Mouse (Mus musculus) heart, embryonic 15.5 days (tissue): Measurements from ENCODE around the gene Slc7a6. TPM values are rescaled to one million over a fixed set of nuclear protein-coding genes. Genes with fewer than 3 reads are reported as not detected.

Experiments
- ATAC-seq: fragments of 200-750 bp; cut with Nextera tagmentation; replicated peaks from 2 replicates; pipeline ENCODE4 v1.8.0; 2017; ENCODE audit warnings: low read depth, moderate TSS enrichment; ENCODE audit not compliant: insufficient number of reproducible peaks, insufficient read depth, low FRiP score
- H3K27ac ChIP-seq: fragments of 300-500 bp; sonication (generic); 2 replicates; pipeline ENCODE4 v1.5.1; 2015; ENCODE audit warnings: mild to moderate bottlenecking, inconsistent platforms
- H3K27me3 ChIP-seq: fragments of 300-500 bp; sonication (generic); 2 replicates; pipeline ENCODE4 v1.6.1; 2015; ENCODE audit warnings: inconsistent platforms
- H3K36me3 ChIP-seq: fragments of 300-500 bp; sonication (generic); 2 replicates; pipeline ENCODE4 v1.6.1; 2015; ENCODE audit warnings: mild to moderate bottlenecking, inconsistent platforms
- H3K4me1 ChIP-seq: fragments of 300-500 bp; sonication (generic); replicated peaks from 2 replicates; pipeline ENCODE4 v1.6.1; 2015; ENCODE audit warnings: inconsistent platforms
- H3K4me2 ChIP-seq: fragments of 300-500 bp; sonication (generic); 2 replicates; pipeline ENCODE4 v1.6.1; 2015; ENCODE audit warnings: inconsistent platforms, mild to moderate bottlenecking, moderate library complexity
- H3K4me3 ChIP-seq: fragments of 300-500 bp; sonication (generic); 2 replicates; pipeline ENCODE4 v1.5.1; 2015; ENCODE audit warnings: mild to moderate bottlenecking, inconsistent platforms
- H3K9ac ChIP-seq: fragments of 300-500 bp; sonication (generic); 2 replicates; pipeline ENCODE4 v1.6.1; 2015; ENCODE audit warnings: mild to moderate bottlenecking, inconsistent platforms
- H3K9me3 ChIP-seq: fragments of 300-500 bp; sonication (generic); replicated peaks from 2 replicates; pipeline ENCODE4 v1.6.1; 2016; ENCODE audit warnings: inconsistent platforms
- WGBS: fragments of 180-500 bp; shearing (Covaris S2); methylation state at CpG from one replicate; pipeline ENCODE4 v1.1.7; 2015; ENCODE audit warnings: mixed read lengths; 5-methylcytosine and 5-hydroxymethylcytosine counted together
- polyA plus RNA-seq: library from polyadenylated mRNA; unstranded; fragments of >200 nt; fragmentation: Nextera tagmentation; extraction: Ambion mirVana; gene quantifications from 2 replicates; pipeline ENCODE4 v1.2.1, GENCODE M21; 2015

Gene Slc7a6
- polyA plus RNA-seq, 1 experiment from 2014 or later, result 29.6 TPM

GRCm38 (mm10) chr8:106145331-106145730, 23.3 kb upstream of the Slc7a6 start:
- H3K27me3 ChIP-seq, result no peaks in the 10 kb centered on the region
- H3K27ac ChIP-seq, result no peak overlapping the region
- no peaks in the 10 kb centered on the region for H3K36me3 ChIP-seq
- H3K9ac ChIP-seq, result no peak overlapping the region
- no peak overlapping the region for H3K4me3 ChIP-seq
- no peak overlapping the region for H3K4me2 ChIP-seq
- no peak for ATAC-seq
- 86% methylated on average over 2 of the region's 2 CpGs for WGBS
- no peaks in the 10 kb centered on the region for H3K9me3 ChIP-seq
- peaks cover 5% of the 10 kb centered on the region; the same call in 1 of the 2 replicates for H3K4me1 ChIP-seq

- Histone ChIP-seq H3K9ac (no peak overlapping the region), H3K4me3 (no peak overlapping the region), H3K9me3 (no peaks in the 10 kb centered on the region), H3K27ac (no peak overlapping the region), H3K4me2 (no peak overlapping the region), H3K27me3 (no peaks in the 10 kb centered on the region), H3K36me3 (no peaks in the 10 kb centered on the region), H3K4me1 (peaks cover 9% of the 10 kb centered on the region)
- no peak for ATAC-seq
- 82% methylated on average over 4 of the region's 4 CpGs for WGBS
Observed at GRCm38 (mm10) chr8:106146014-106146413, 22.6 kb upstream of the Slc7a6 start.

GRCm38 (mm10) chr8:106147868-106148565, 20.6 kb upstream of the Slc7a6 start:
- WGBS, result 81% methylated on average over 6 of the region's 6 CpGs
- Histone ChIP-seq H3K36me3 (no peaks in the 10 kb centered on the region), H3K9ac (no peak overlapping the region), H3K9me3 (no peaks in the 10 kb centered on the region), H3K27ac (no peak overlapping the region), H3K4me3 (no peak overlapping the region), H3K4me1 (peaks cover 20% of the 10 kb centered on the region), H3K27me3 (no peaks in the 10 kb centered on the region), H3K4me2 (no peak overlapping the region)
- no peak for ATAC-seq

DNA sequence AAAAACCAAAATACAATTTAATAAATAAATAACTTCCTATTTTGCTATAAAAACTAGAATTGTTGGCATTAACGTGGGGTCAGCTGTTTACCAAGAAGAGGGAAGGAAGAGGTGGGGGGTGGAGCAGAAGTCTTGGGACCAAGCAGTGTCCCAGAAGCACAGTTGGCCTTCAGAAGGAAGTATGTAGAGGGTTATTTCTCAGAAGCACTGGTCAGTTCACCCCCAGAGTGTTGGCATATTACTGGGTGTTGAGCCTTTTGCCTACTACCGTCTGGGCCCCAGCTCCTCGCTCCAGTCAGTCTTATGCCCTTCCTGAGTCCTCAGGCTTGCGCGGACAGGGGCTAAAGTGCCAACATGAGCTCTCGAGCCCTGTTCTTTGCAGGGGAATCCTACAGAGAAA, 19.6 kb upstream of the Slc7a6 start:
- 87% methylated on average over 6 of the region's 6 CpGs for WGBS
- H3K27me3 ChIP-seq, result no peaks in the 10 kb centered on the region
- H3K9ac ChIP-seq, result no peak overlapping the region
- H3K36me3 ChIP-seq, result no peaks in the 10 kb centered on the region
- H3K27ac ChIP-seq, result no peak overlapping the region
- H3K4me3 ChIP-seq, result no peak overlapping the region
- ATAC-seq, result no peak
- H3K4me1 ChIP-seq, result peaks cover 22% of the 10 kb centered on the region
- no peak overlapping the region for H3K4me2 ChIP-seq
- H3K9me3 ChIP-seq, result no peaks in the 10 kb centered on the region

- H3K4me1 ChIP-seq, result peaks cover 22% of the 10 kb centered on the region
- H3K27ac ChIP-seq, result peak within 1 kb of the TSS; percentile 46; the same call in 1 of the 2 replicates
- no peaks in the 10 kb centered on the region for H3K27me3 ChIP-seq
- WGBS, result 2% methylated on average over 38 of the region's 38 CpGs
- ATAC-seq, result peak; percentile 95
- peak within 1 kb of the TSS; percentile 77 for H3K4me2 ChIP-seq
- H3K9me3 ChIP-seq, result no peaks in the 10 kb centered on the region
- H3K36me3 ChIP-seq, result no peaks in the 10 kb centered on the region
- peak within 1 kb of the TSS; percentile 68 for H3K9ac ChIP-seq
- peak within 1 kb of the TSS; percentile 76 for H3K4me3 ChIP-seq
Observed at GRCm38 (mm10) chr8:106149801-106150652, 18.6 kb upstream of the Slc7a6 start, which contains the start of gene Pla2g15. Pla2g15 (plus strand) TSS chr8:106150399.

DNA sequence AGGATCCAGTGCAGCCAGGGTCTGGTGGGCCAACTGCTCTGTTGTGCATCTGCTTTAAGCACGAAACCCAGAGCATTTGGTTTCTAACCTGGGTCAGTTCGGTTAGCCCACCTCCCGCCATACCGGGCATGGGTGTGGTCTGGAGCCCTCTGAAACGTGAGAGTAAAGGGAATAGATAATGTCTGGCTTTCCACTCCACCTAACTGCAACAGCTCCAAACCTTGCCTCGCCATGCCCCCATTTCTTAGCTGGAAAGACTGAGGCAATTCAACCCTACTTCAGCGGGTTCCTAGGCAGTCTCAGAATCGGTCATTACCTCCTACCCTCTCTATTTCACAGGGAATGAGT, 18.0 kb upstream of the Slc7a6 start:
- 17% methylated on average over 8 of the region's 8 CpGs for WGBS
- Histone ChIP-seq H3K36me3 (no peaks in the 10 kb centered on the region), H3K4me2 (peak overlapping the region; percentile 77), H3K4me3 (peak overlapping the region; percentile 76), H3K4me1 (peaks cover 22% of the 10 kb centered on the region), H3K27ac (no peak overlapping the region), H3K9ac (peak overlapping the region; percentile 68), H3K9me3 (no peaks in the 10 kb centered on the region), H3K27me3 (no peaks in the 10 kb centered on the region)
- ATAC-seq, result no peak

DNA sequence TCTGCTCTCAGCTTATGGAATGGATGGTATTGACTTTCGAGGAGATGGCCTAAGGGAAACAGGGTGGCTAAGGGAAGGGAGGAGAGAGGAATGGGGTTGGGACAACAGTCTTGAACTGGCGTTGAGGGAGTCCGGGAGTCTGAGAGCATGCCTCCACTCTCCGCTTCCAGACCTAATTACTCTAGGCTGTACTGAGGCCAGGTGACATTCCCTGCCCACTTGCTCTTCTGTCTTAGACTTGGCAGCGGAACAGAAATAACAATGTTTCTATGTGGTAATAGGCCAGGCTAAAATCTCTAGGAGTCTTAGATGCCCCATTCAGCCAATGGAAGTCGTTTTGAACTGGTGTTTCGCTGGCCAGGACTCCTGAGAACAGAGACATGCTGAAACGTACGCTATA, 17.6 kb upstream of the Slc7a6 start:
- H3K4me1 ChIP-seq, result peaks cover 22% of the 10 kb centered on the region
- H3K9me3 ChIP-seq, result no peaks in the 10 kb centered on the region
- ATAC-seq, result no peak
- H3K27me3 ChIP-seq, result no peaks in the 10 kb centered on the region
- 74% methylated on average over 9 of the region's 9 CpGs for WGBS
- H3K27ac ChIP-seq, result no peak overlapping the region
- H3K4me3 ChIP-seq, result peak overlapping the region; percentile 76
- peak overlapping the region; percentile 68 for H3K9ac ChIP-seq
- H3K36me3 ChIP-seq, result no peaks in the 10 kb centered on the region
- H3K4me2 ChIP-seq, result peak overlapping the region; percentile 77

DNA sequence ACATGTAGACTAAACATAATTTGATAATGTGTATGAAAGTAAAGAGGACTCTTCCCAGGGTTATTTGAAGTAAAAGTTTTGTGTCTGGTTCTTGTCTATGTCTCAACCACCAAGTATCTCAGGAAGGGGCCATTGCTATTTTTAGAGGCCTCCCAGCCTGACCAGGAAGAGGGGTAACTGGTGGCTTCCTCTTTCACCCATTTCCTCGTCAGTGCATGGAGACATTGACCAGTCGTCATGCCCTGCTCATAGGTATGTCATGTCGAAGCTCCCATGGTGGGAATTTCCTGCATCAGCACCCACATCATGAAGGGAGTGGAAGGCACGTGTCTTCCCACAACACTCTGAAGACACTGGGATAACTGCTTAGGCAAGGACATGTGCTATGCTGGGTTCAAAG, 15.8 kb upstream of the Slc7a6 start:
- ATAC-seq, result no peak
- H3K27ac ChIP-seq, result no peak overlapping the region
- no peaks in the 10 kb centered on the region for H3K36me3 ChIP-seq
- H3K9me3 ChIP-seq, result no peaks in the 10 kb centered on the region
- 31% methylated on average over 4 of the region's 4 CpGs for WGBS
- H3K4me1 ChIP-seq, result peaks cover 22% of the 10 kb centered on the region
- no peak overlapping the region for H3K4me2 ChIP-seq
- H3K4me3 ChIP-seq, result no peak overlapping the region
- H3K27me3 ChIP-seq, result no peaks in the 10 kb centered on the region
- H3K9ac ChIP-seq, result no peak overlapping the region

- no peak overlapping the region for H3K4me3 ChIP-seq
- 97% methylated on average over 1 of the region's 1 CpGs for WGBS
- no peak for ATAC-seq
- no peaks in the 10 kb centered on the region for H3K9me3 ChIP-seq
- H3K36me3 ChIP-seq, result peaks cover 6% of the 10 kb centered on the region; the same call in 1 of the 2 replicates
- peaks cover 7% of the 10 kb centered on the region; the same call in 1 of the 2 replicates for H3K4me1 ChIP-seq
- no peak overlapping the region for H3K9ac ChIP-seq
- H3K27ac ChIP-seq, result no peak overlapping the region
- H3K27me3 ChIP-seq, result no peaks in the 10 kb centered on the region
- H3K4me2 ChIP-seq, result no peak overlapping the region
Observed at GRCm38 (mm10) chr8:106157419-106157818, 11.2 kb upstream of the Slc7a6 start.

GRCm38 (mm10) chr8:106158381-106158780, 10.3 kb upstream of the Slc7a6 start:
- no peak overlapping the region for H3K9ac ChIP-seq
- no peak overlapping the region for H3K4me3 ChIP-seq
- H3K27me3 ChIP-seq, result no peaks in the 10 kb centered on the region
- no peak overlapping the region for H3K4me2 ChIP-seq
- H3K27ac ChIP-seq, result no peak overlapping the region
- peaks cover 15% of the 10 kb centered on the region; the same call in 1 of the 2 replicates for H3K36me3 ChIP-seq
- 62% methylated on average over 10 of the region's 10 CpGs for WGBS
- H3K9me3 ChIP-seq, result no peaks in the 10 kb centered on the region
- ATAC-seq, result no peak
- H3K4me1 ChIP-seq, result no peaks in the 10 kb centered on the region; the same call in 1 of the 2 replicates

- Histone ChIP-seq H3K4me1 (no peaks in the 10 kb centered on the region; the same call in 1 of the 2 replicates), H3K4me2 (no peak overlapping the region), H3K9ac (no peak overlapping the region), H3K36me3 (peaks cover 18% of the 10 kb centered on the region; the same call in 1 of the 2 replicates), H3K9me3 (no peaks in the 10 kb centered on the region), H3K27me3 (no peaks in the 10 kb centered on the region), H3K4me3 (no peak overlapping the region), H3K27ac (no peak overlapping the region)
- 83% methylated on average over 6 of the region's 6 CpGs for WGBS
- no peak for ATAC-seq
Observed at GRCm38 (mm10) chr8:106159876-106160275, 8.8 kb upstream of the Slc7a6 start.
